Mouse (Mus musculus) layer of hippocampus, adult 2 months (tissue): Measurements from ENCODE around the gene Clip3. TPM values are rescaled to one million over a fixed set of nuclear protein-coding genes. Genes with fewer than 3 reads are reported as not detected.

Experiments used
- DNase-seq, 2 experiments: peaks; one replicate each; pipeline ENCODE4 v3.0.0; 2022; ENCODE audit warnings: low spot score in 2 of 2
- H3K27ac ChIP-seq: fragments of 200-600 bp; 2 replicates; pipeline ENCODE4 v1.8.1; 2022
- H3K4me3 ChIP-seq: fragments of 200-600 bp; 2 replicates; pipeline ENCODE4 v1.8.1; 2022; ENCODE audit warnings: mild to moderate bottlenecking
- CTCF ChIP-seq: fragments of 200-600 bp; conservative IDR thresholded peaks from 2 replicates; pipeline ENCODE4 v1.8.1; 2022; ENCODE audit warnings: antibody characterized with exemption, mild to moderate bottlenecking, moderate library complexity
- total RNA-seq, 2 experiments: library from RNA; stranded (reverse); gene quantifications; 2 replicates each; pipeline ENCODE4 v1.2.3; 2021

The Clip3 gene
- total RNA-seq, 2 experiments from 2014 or later, result 453 to 474 TPM

DNA sequence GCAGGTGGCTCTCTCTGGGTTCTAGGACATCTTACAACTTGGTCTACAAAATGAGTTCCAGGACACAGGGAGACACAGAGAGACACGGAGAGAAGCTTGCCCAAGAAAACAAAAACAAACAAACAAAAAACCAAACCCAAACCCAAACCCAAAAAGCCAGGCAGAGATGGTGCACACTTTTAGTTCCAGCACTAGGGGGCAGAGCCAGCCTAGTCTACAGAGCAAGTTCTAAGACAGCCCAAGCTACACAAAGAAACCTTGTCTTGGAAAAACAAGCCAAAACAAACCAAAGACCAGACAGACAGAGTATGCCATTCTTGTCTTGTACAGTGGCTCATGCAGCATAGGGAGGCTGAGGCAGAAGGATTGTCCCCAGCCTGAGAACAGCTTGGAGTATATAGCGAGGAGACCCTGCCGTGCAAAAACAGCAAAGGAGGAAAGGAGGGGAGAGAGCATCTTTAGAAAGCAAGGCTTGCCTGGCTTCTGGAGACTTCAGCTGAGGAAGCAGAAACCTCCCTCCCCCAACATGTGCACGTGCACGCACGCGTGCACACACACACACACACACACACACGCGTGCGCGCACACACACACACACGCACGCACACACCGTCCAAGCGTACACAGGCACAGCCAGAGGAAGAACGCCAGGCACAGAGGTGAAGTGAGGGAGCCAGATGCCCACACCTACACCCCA lies 14.7 kb downstream of the Clip3 start:
- DNase-seq, result no peak
- Histone ChIP-seq H3K4me3 (no peak overlapping the region), H3K27ac (no peak overlapping the region)
- TF ChIP-seq CTCF, result peak; percentile 76

DNA sequence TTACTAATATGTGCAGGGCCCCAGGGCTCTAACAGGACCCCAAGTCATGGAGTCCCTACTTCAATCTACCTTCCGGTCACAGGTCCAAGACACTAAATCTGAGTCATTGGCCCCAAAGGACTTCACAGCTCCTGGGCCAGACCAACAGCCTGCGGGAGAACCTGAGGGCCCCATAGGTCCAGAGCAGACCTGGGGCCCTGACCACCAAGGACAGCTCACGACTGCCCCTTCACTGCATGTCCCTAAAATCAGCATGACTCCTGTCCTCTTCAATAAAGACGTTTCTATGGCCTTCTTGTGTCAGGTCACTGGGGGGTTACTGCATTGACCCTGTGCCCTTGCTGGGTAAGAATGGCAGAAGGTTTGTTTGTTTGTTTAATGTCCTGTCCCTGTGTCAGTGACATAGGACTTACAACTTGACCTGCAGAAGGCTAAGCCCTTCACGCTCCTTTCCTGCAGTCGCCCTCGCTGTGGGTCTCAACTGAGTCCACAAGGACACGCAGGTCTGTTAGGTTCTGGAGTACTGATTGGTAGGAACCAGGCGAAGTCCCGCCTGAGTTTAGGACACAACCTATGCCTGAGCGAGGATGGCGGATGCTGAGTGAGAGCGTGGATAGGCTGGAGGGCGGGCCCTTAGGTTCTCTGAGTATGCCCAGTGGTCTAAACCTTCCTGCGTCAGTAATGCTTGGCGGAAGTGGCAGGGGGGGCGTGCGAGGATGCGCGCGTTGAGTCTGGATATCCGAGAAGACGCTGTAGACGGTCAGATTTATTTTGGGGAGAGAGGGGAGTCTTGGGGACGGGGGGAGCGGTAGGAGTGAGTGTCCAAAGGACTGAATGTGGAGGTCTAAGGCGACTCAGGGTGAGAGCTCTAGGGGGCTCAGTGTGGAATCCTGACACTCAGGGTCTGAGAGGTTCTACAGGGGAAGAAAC lies 16.8 kb downstream of the Clip3 start, which contains the start of gene Alkbh6:
Gene Alkbh6 (plus strand): TSS at position 642 of the 930 bp plus-strand sequence.
- no peak for TF ChIP-seq CTCF
- Histone ChIP-seq H3K27ac (peak within 1 kb of the TSS; percentile 94), H3K4me3 (peak within 1 kb of the TSS; percentile 84)
- DNase-seq, result peak; percentile 95 to 98

DNA sequence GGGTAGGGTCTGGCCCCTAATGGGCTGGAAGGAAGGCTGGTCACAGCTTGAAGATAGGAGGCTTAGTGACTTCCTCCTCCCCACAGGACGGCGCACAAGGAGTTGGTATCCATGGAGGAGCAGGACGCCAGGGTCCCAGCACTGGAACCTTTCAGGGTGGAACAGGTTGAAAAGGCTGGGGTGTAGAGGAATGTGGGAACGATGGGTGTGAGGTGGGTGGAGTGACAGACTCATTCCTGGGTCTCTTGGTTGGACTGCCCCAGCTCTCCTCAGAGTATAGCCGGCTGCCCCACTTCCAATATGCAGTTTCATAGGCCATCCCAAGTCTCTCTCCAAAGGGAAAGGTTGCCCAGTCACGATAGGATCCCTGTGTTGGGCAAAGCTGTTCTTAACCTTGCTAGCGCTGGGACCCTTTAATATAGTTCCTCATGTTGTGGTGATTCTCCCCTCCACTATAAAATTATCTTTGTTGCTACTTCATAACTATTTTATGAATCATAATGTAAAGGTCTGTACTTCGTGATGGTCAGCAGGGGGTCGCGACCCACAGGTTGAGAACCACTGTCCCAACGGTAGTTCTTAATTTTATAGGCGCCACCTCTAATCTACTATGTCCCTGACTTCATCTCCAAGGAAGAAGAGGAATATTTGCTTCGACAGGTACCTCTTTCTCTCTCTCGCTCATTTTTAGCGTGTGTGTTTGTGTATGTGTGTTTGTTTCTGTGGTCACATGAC lies 18.0 kb downstream of the Clip3 start:
- H3K27ac ChIP-seq, result no peak overlapping the region
- TF ChIP-seq CTCF, result no peak
- H3K4me3 ChIP-seq, result peak overlapping the region; percentile 84
- no peak for DNase-seq

DNA sequence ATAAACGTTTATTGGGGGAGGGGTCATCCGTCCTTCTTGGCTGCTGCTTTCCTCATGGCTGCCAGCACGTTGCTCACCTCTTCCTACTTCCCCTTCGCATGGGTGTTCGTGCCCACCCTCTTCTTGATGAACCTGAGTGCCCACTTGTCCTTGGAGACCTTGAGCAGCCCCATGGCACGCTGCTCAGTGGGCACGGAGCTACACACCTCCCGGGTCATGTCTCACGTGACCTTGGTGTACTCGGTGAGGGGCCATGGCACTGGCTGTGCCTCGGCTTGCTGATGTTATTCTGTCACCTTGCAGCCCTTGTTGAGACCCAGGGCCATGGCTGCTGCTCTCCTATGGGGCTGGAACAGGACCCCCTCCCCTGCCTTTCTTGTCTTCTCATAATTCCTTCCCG lies 18.6 kb downstream of the Clip3 start:
- DNase-seq, result no peak
- Histone ChIP-seq H3K27ac (no peak overlapping the region), H3K4me3 (no peak overlapping the region)
- TF ChIP-seq CTCF, result no peak

DNA sequence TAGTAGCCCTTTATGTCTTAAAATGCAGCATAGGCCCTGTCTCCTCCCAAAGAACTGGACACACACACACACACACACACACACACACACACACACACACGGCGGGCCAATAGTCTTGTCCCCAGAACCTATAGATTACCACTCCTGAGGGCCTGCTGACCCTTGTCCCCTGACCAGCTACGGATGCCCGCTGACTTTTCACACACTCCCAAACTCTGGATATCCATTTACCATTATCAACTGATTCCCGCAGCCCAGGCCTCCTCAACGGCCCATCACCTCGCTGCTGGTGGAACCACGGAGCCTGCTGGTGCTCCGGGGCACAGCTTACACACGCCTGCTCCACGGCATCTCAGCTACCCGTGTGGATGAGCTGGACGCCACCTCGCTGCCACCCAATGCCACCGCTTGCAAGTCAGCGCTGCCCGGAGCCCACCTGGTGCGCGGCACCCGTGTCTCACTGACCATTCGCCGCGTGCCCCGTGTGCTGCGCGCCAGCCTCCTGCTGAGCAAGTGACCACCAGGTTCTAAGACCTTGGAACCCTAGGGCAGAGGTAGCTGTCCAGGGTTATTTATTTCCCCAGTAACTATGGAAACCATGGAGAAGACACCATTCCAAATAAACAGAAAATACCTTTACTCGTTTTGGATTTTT lies 22.3 kb downstream of the Clip3 start:
- no peak for TF ChIP-seq CTCF
- no peak for DNase-seq
- H3K4me3 ChIP-seq, result no peak overlapping the region
- H3K27ac ChIP-seq, result no peak overlapping the region

DNA sequence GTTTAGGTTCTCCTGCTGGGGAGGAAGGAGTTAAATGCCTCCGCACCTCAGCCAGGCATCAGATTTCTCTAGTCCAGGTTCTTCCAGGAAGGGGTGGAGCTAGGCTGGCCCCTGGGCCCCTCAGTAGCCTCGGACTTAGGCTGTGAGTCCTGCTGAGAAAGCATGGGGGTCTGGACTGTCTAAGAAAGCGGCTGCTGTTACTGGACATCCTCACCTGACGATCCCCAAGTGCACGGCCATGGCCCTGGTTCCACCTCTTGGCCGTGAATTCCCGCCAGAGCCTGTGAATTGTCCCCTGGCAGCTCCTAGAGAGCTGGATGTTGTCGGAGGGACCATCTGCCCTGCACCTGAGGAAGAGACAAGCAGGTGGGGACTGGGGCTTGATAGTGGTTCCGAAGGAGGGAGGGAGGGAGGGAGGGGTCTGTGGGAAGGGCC lies 23.2 kb downstream of the Clip3 start, which contains the start of gene Syne4:
Gene Syne4 (plus strand): TSS at position 87 of the 435 bp plus-strand sequence.
- Histone ChIP-seq H3K27ac (no peak within 1 kb of the TSS), H3K4me3 (no peak within 1 kb of the TSS)
- no peak for TF ChIP-seq CTCF
- DNase-seq, result no peak

DNA sequence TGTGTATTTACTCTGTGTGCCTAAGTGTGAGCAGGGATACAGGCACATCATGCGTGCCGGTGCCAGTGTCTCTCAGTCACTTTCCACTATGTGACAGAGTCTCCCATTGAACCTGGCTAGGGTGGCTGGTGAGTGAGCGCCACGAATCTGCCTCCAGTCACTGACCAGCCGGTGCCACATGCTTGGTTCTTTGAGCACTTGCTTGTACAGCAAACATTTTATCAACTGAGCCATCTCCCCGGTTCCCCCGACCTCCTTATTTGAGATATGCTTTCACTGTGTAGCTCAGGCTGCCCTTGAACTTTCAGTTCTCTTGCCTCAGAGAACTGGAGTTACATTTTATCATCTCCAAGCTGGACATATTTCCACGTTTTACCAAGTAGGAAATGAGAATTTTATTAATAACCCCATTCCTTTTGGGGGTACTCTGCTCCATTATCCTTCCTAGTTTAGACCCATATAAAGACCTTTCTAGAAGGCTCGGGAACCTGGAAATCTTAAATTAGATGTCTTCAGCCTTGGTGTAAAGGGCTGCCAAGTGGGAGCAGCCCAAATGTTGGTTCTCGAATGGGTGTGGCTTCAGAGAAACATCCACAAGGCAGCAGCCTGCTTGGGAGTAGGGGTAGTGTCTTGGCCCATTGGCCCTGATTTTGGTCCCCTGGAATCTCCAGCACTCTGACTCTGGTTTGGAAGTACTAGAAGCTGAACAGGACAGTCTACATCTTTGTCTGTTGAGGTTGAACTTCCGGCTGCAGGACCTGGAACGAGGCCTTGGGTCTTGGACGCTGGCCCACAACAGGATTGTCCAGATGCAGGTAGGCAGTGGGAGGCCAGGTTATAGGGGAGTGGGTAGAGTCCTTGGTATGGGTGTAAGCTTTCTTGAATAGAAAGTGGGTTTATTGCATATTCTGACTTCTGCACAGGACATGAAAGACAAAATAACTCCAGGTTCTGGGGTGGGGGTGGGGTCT lies 24.3 kb downstream of the Clip3 start:
- DNase-seq, result no peak
- no peak overlapping the region for H3K4me3 ChIP-seq
- TF ChIP-seq CTCF, result no peak
- no peak overlapping the region for H3K27ac ChIP-seq

DNA sequence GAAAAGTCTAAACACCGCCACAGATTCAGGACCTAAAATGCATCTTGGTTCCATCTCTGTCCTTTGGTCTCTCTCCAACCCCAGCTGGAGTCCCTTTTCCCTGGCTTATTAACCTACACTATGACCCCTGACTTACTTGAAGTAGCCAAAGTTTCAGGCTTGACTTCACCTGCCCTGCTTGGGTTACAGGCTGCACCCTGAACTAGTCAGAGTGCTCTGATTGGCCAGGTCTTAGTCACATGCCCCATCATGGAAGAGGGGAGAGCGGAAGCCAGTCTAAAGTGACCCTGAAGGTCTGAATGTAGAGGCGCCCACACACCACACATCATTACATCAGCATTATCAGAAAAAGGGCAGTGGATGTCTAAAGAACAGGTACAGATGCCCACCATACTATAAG lies 26.6 kb downstream of the Clip3 start:
- H3K4me3 ChIP-seq, result no peak overlapping the region
- no peak for DNase-seq
- H3K27ac ChIP-seq, result no peak overlapping the region
- TF ChIP-seq CTCF, result no peak

DNA sequence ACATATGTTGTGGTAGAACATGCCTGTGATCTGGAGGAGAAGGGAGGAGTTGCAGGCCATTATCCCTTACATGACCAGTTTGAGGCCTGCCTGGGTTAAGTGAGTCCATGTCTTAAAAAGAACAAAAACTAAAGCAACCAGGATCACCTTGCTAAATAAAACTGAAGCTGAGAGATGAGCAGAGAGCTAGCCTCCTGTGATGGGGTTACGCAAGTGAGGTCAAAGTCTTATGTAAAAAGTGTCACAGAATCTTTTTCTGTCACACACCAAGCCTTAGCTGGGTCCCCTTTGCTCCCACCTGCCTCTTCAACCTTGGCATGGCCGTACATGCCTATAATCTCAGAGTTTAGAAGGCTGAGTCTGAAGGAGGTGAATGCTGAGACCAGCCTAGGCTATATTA lies 29.4 kb downstream of the Clip3 start:
- no peak for TF ChIP-seq CTCF
- peak overlapping the region; percentile 91 for H3K4me3 ChIP-seq
- no peak for DNase-seq
- peak overlapping the region; percentile 23; the same call in 1 of the 2 replicates for H3K27ac ChIP-seq

DNA sequence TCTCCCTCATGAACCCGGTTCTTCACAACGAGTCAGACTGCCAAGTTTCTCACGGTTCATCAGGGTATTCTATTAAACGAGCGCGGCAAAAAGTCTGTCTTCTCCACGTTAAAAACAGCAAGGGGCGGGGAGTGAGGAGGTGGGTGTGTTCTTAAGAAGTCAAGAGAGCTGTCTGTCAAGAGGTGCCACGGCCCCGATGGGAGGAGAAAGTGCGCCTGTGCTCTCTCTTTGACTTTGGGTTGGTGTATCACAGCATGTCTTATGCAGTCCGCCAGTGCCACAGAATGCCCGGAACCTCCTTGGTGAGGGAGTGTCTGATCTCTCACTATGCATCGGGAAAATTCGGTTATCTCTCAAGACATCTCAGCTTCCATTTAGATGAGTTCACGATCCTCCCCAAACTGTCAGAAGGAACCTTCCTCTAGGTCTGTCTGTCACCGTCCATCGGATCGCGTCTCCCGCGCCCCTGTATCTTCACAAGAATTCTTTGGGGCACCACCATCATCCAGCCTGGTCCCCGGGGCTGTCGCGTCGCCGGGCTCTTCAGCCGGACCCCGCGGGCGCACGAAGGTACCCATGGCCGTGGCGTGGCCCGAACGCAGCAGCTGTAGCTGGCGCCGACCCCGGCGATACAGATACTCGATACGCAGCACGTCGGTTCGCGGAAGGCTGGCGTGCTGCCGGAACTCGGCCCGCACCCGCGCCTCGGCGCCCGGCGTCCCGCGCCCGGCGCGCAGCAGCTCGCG lies 30.2 kb downstream of the Clip3 start, which contains the start of gene E130208F15Rik:
Gene E130208F15Rik (plus strand): TSS at position 202 of the 746 bp plus-strand sequence.
- peak; percentile 66 to 82 for DNase-seq
- Histone ChIP-seq H3K27ac (peak within 1 kb of the TSS; percentile 96), H3K4me3 (peak within 1 kb of the TSS; percentile 91)
- no peak for TF ChIP-seq CTCF

DNA sequence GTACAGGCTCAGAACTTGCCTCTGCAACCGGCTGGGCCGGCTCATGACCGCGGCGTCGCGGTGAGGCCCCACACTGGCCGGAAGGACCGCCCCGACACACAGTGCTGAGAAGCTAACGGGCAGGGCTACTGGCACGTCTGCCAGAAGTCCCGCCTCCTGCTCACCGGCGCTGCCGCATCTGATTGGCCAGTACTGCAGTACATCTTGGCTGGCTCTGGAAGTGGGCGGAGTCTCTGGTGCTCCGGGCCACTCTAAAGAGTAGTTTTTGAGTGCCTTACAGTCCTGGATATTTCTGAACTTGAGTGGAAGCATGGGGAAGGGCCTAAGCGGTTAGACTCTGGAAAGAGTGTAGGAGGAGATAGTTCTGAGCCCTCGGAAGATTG lies 30.7 kb downstream of the Clip3 start:
- TF ChIP-seq CTCF, result no peak
- DNase-seq, result peak; percentile 94 to 96
- H3K27ac ChIP-seq, result peak overlapping the region; percentile 96
- peak overlapping the region; percentile 91 for H3K4me3 ChIP-seq
